Comparison of ENCODE assay signal across 32 mouse cellular contexts in genomic region chr4:141685499-141685898, GRCm38 (mm10). TPM values are rescaled to one million over a fixed set of nuclear protein-coding genes. Genes with fewer than 3 reads are reported as not detected.
DNase-seq lines count a peak whose midpoint lies in the region; ATAC-seq and TF ChIP-seq lines count a peak whose summit lies in the region.
"Had no signal": no experiment of that assay in that cellular context is flagged by ENCODE, and none has a peak within 500 bp of the region (broad histone marks: within the 10 kb centered on the region; RNA-seq: fewer than 3 reads in every experiment).

Gene Rsc1a1 (minus strand): TSS chr4:141685599.

- no peak for DNase-seq in layer of hippocampus, adult 2 months (ENCODE audit: low spot score in 2 of 2)
- DNase-seq in layer of hippocampus, adult 9-11 months: no peak
- DNase-seq in lung, postnatal 14 days: no peak
- DNase-seq in gonadal fat pad, adult 2 months (ENCODE audit: low read depth): no peak
- no peak for DNase-seq in embryo, embryonic 11 days
- DNase-seq: B cell, adult 2 months; cerebellum, adult 2 months; cerebellum, postnatal 36 days; kidney, adult 9 months; kidney, postnatal 14 days; layer of hippocampus, postnatal 36 days; thymus, postnatal 25 days had no signal

- H3K4me3 ChIP-seq in layer of hippocampus, adult 2 months: no peak within 1 kb of the TSS
- H3K4me3 ChIP-seq in lung, embryonic 16.5 days (ENCODE audit: low read length): no peak within 1 kb of the TSS
- H3K4me3 ChIP-seq: embryonic facial prominence, embryonic 13.5 days; forebrain, embryonic 10.5 days; forebrain, embryonic 15.5 days; heart, embryonic 15.5 days; hindbrain, embryonic 12.5 days; intestine, embryonic 15.5 days; limb, embryonic 10.5 days; limb, embryonic 15.5 days; megakaryocyte, embryonic 14.5 days; midbrain, embryonic 13.5 days; neural tube, embryonic 13.5 days; stomach, embryonic 15.5 days had no signal

- no peak for TF ChIP-seq CTCF in layer of hippocampus, adult 2 months (conservative IDR thresholded peaks at IDR 0.05)

- no peak for ATAC-seq in lung, embryonic 16.5 days (ENCODE audit: low read depth)
- ATAC-seq in megakaryocyte-erythroid progenitor cell, adult 5-6 weeks (replicated peaks; ENCODE audit: low FRiP score, low TSS enrichment, poor library complexity, severe bottlenecking): no peak
- ATAC-seq: activated CD4-positive, CD25-positive, alpha-beta regulatory T cell, adult 4 months; forebrain, embryonic 15.5 days; hindbrain, postnatal 0 days; intestine, embryonic 15.5 days; midbrain, embryonic 13.5 days had no signal

- 92% methylated on average over 6 of the region's 6 CpGs for WGBS in lung, embryonic 16.5 days

- H3K4me1 ChIP-seq in lung, embryonic 16.5 days (replicated peaks; ENCODE audit: control insufficient read depth, insufficient read depth, low read length): peaks cover 15% of the 10 kb centered on the region
- H3K4me1 ChIP-seq: forebrain, embryonic 15.5 days; neural tube, embryonic 13.5 days had no signal

- no peaks in the 10 kb centered on the region for H3K27me3 ChIP-seq in lung, embryonic 16.5 days (ENCODE audit: control insufficient read depth, insufficient read depth, low read depth, low read length)
- H3K27me3 ChIP-seq: embryonic facial prominence, embryonic 13.5 days; forebrain, embryonic 15.5 days; heart, embryonic 15.5 days; hindbrain, embryonic 12.5 days; intestine, embryonic 15.5 days; limb, embryonic 15.5 days; megakaryocyte, embryonic 14.5 days; midbrain, embryonic 13.5 days; neural tube, embryonic 13.5 days; stomach, embryonic 15.5 days had no signal

- H3K9me3 ChIP-seq in lung, embryonic 16.5 days (ENCODE audit: control insufficient read depth, low read length): no peaks in the 10 kb centered on the region
- H3K9me3 ChIP-seq: embryonic facial prominence, embryonic 13.5 days; forebrain, embryonic 10.5 days; forebrain, embryonic 15.5 days; heart, embryonic 15.5 days; hindbrain, embryonic 12.5 days; intestine, embryonic 15.5 days; limb, embryonic 10.5 days; limb, embryonic 15.5 days; megakaryocyte, embryonic 14.5 days; midbrain, embryonic 13.5 days; neural tube, embryonic 13.5 days; stomach, embryonic 15.5 days had no signal

- H3K27ac ChIP-seq in layer of hippocampus, adult 2 months: peak within 1 kb of the TSS; percentile 56
- peak within 1 kb of the TSS; percentile 40 for H3K27ac ChIP-seq in lung, embryonic 16.5 days (ENCODE audit: low read length)
- H3K27ac ChIP-seq: embryonic facial prominence, embryonic 13.5 days; forebrain, embryonic 10.5 days; forebrain, embryonic 15.5 days; hindbrain, embryonic 12.5 days; hindbrain, postnatal 0 days; intestine, embryonic 15.5 days; limb, embryonic 10.5 days; limb, embryonic 15.5 days; liver, embryonic 14.5 days; midbrain, embryonic 13.5 days; neural tube, embryonic 13.5 days; stomach, embryonic 15.5 days had no signal

- no peak within 1 kb of the TSS for H3K4me2 ChIP-seq in lung, embryonic 16.5 days (ENCODE audit: low read depth, low read length)
- H3K4me2 ChIP-seq: embryonic facial prominence, embryonic 13.5 days; forebrain, embryonic 15.5 days; heart, embryonic 15.5 days; hindbrain, embryonic 12.5 days; intestine, embryonic 15.5 days; limb, embryonic 15.5 days; midbrain, embryonic 13.5 days; neural tube, embryonic 13.5 days; stomach, embryonic 15.5 days had no signal

- H3K36me3 ChIP-seq in lung, embryonic 16.5 days (ENCODE audit: control insufficient read depth, insufficient read depth, low read length): peaks cover 28% of the 10 kb centered on the region

- no peak within 1 kb of the TSS for H3K9ac ChIP-seq in lung, embryonic 16.5 days (ENCODE audit: low read length)
- H3K9ac ChIP-seq: embryonic facial prominence, embryonic 13.5 days; forebrain, embryonic 15.5 days; heart, embryonic 15.5 days; hindbrain, embryonic 12.5 days; intestine, embryonic 15.5 days; limb, embryonic 15.5 days; liver, embryonic 14.5 days; midbrain, embryonic 13.5 days; neural tube, embryonic 13.5 days; stomach, embryonic 15.5 days had no signal

RNA-seq across cellular contexts. Expression of gene Rsc1a1, which starts in this region (rescaled TPM):
- not detected for total RNA-seq in layer of hippocampus, adult 2 months (2021)
- polyA plus RNA-seq in lung, embryonic 16.5 days (2015; fragmentation: Nextera tagmentation; extraction: Ambion mirVana): not detected in 2 replicates
- polyA plus RNA-seq in gonadal fat pad, adult 2 months (2012; rRNA removed): 9.6 and 12.1 TPM in 2 replicates
- total RNA-seq in megakaryocyte-erythroid progenitor cell, adult 5-6 weeks (2014; fragmentation: Nextera tagmentation): 19.1 and 23.4 TPM in 2 replicates
- 17.1 and 26.1 TPM in 2 replicates for total RNA-seq in megakaryocyte-erythroid progenitor cell, adult 5-6 weeks (2017)
- total RNA-seq: adrenal gland, adult 2 months; adrenal gland, postnatal 4 days; heart, postnatal 25 days; layer of hippocampus, postnatal 36 days had no signal
- polyA plus RNA-seq: activated CD4-positive, CD25-positive, alpha-beta regulatory T cell, adult 4 months; embryonic facial prominence, embryonic 13.5 days; forebrain, embryonic 15.5 days; heart, embryonic 15.5 days; hindbrain, postnatal 0 days; intestine, embryonic 15.5 days; midbrain, embryonic 13.5 days; neural tube, embryonic 13.5 days; stomach, embryonic 15.5 days had no signal

Comparison
In these comparisons a context has a peak if more than half of its experiments do, and no peak if none do; other contexts are left out.
1. RNA of gene Rsc1a1 (total RNA-seq): 17.1 to 26.1 TPM in megakaryocyte-erythroid progenitor cell, adult 5-6 weeks; not detected in layer of hippocampus, adult 2 months; every median in the first group is over 10 times any median in the second.
2. RNA of gene Rsc1a1 (polyA plus RNA-seq): 9.6 to 12.1 TPM in gonadal fat pad, adult 2 months; not detected in lung, embryonic 16.5 days; every median in the first group is over 10 times any median in the second.